Mouse (Mus musculus): ENCODE data around the gene Tln2. TPM values are rescaled to one million over a fixed set of nuclear protein-coding genes. Genes with fewer than 3 reads are reported as not detected.
A peak's percentile ranks its signal among the peaks of the same experiment; 100 is the strongest.

Tln2 gene
- polyA plus RNA-seq, 1 experiment from 2014 or later, result 22.9 TPM

MicroRNAs encoded within 50 kb of the gene (microRNA counts, 519-probe panel; counts per million panel counts)
- microRNA mmu-miR-190, result 31.2 counts per million

Small RNAs within 50 kb of the gene (microRNA-seq; reads per million reads assigned to microRNA genes)
- gene Mir190a (ENCODE audit: insufficient number of aligned reads), result 117 reads per million, percentile 36 among the genes with 10 or more reads in this experiment

Other genes with a start within 250 kb of the Tln2 start
- 0.13 TPM in 1 of 2 replicates, not detected in the other for gene C2cd4b, start 199.7 kb upstream of the Tln2 start, polyA plus RNA-seq (2014; fragmentation: Nextera tagmentation; extraction: Ambion mirVana)

All from forebrain, embryonic 11.5 days (tissue).